Mouse (Mus musculus): ENCODE measurements around the gene Atp8b5.

DNA sequence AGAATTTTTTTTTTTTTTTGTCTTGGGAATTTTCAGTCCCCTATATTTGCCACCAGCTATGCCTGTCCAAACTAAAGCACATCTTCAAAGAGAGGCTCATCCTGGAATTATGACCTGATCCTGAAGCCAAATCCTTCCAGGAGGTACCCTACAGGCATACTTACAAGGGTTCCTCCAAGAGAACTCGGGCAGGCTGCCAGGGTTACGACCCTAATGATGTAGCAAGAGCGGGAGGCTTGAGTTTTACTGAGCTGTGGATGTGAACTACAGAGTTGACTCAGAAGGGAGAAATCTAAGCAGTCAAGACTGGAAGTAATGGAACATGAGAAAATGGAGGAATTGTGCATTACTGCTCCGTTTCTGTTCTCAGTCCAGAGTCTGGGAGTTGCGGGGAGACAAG lies 6.9 kb upstream of the Atp8b5 start:
- TF ChIP-seq CTCF (IDR thresholded peaks at IDR 0.05; ENCODE audit: low read depth), result no peak
- TF ChIP-seq EP300 (IDR thresholded peaks at IDR 0.05; ENCODE audit: low read depth), result no peak

Data from liver, embryonic 14.5 days (tissue).